In genomic region chr5:85780730-85781454, GRCm38 (mm10) we compare ENCODE assay signal across 10 mouse cellular contexts.
DNase-seq lines count a peak whose midpoint lies in the region; ATAC-seq and TF ChIP-seq lines count a peak whose summit lies in the region.
"Had no signal": no experiment of that assay in that cellular context is flagged by ENCODE, and none has a peak within 500 bp of the region (broad histone marks: within the 10 kb centered on the region; RNA-seq: fewer than 3 reads in every experiment).

No protein-coding gene starts in this region.

- TF ChIP-seq CTCF in kidney, adult 2 months (conservative IDR thresholded peaks at IDR 0.05; ENCODE audit: insufficient read depth, insufficient read length, low read depth, low read length) = no peak
- no peak for TF ChIP-seq CTCF in brain, embryonic 14.5 days (IDR thresholded peaks at IDR 0.05; ENCODE audit: borderline replicate concordance, extremely low read depth, insufficient read depth, insufficient read length)

- ATAC-seq in kidney, embryonic 14.5 days (ENCODE audit: low FRiP score, low TSS enrichment) = peak; percentile 78; the same call in 1 of the 2 replicates
- ATAC-seq in hindbrain, embryonic 11.5 days (ENCODE audit: low FRiP score) = peak; percentile 95
- peak; percentile 84 for ATAC-seq in midbrain, embryonic 13.5 days

- no peak for DNase-seq in kidney, adult 2 months
- DNase-seq in brain, embryonic 14.5 days (ENCODE audit: low read depth) = peak; percentile 74
- peak; percentile 53 for DNase-seq in hindbrain, embryonic 11.5 days (ENCODE audit: low spot score)
- no peak for DNase-seq in thymus, adult 18-20 months
- DNase-seq in gastrocnemius, postnatal 10 days = no peak
- DNase-seq in left cerebral cortex, adult 8-10 months (ENCODE audit: low spot score in 2 of 2) = no peak
- DNase-seq: gastrocnemius, adult 2 months had no signal

- H3K27me3 ChIP-seq in kidney, embryonic 14.5 days (ENCODE audit: control insufficient read depth, insufficient read depth, low read length) = no peaks in the 10 kb centered on the region
- no peaks in the 10 kb centered on the region for H3K27me3 ChIP-seq in kidney, adult 2 months (replicated peaks; ENCODE audit: control insufficient read depth, insufficient read depth, low read length)
- H3K27me3 ChIP-seq in hindbrain, embryonic 11.5 days (ENCODE audit: control insufficient read depth, insufficient read depth, low read length) = no peaks in the 10 kb centered on the region
- H3K27me3 ChIP-seq in midbrain, embryonic 13.5 days = no peaks in the 10 kb centered on the region
- H3K27me3 ChIP-seq: embryonic facial prominence, embryonic 13.5 days had no signal

- H3K36me3 ChIP-seq in kidney, embryonic 14.5 days (ENCODE audit: control insufficient read depth, insufficient read depth, low read length) = no peaks in the 10 kb centered on the region
- no peaks in the 10 kb centered on the region for H3K36me3 ChIP-seq in kidney, adult 2 months (ENCODE audit: control insufficient read depth, insufficient read depth, low read length)
- H3K36me3 ChIP-seq in hindbrain, embryonic 11.5 days (ENCODE audit: control insufficient read depth, insufficient read depth, low read length) = no peaks in the 10 kb centered on the region
- no peaks in the 10 kb centered on the region for H3K36me3 ChIP-seq in midbrain, embryonic 13.5 days
- H3K36me3 ChIP-seq: embryonic facial prominence, embryonic 13.5 days had no signal

- no peak overlapping the region for H3K4me2 ChIP-seq in kidney, embryonic 14.5 days (replicated peaks; ENCODE audit: low read depth, low read length)
- H3K4me2 ChIP-seq in hindbrain, embryonic 11.5 days (replicated peaks; ENCODE audit: low read depth, low read length) = no peak overlapping the region
- no peak overlapping the region for H3K4me2 ChIP-seq in midbrain, embryonic 13.5 days (replicated peaks)
- H3K4me2 ChIP-seq: embryonic facial prominence, embryonic 13.5 days had no signal

- H3K4me1 ChIP-seq in kidney, embryonic 14.5 days (ENCODE audit: control insufficient read depth, insufficient read depth, low read length) = no peaks in the 10 kb centered on the region
- no peaks in the 10 kb centered on the region for H3K4me1 ChIP-seq in kidney, adult 2 months (ENCODE audit: control insufficient read depth, insufficient read depth, low read length)
- H3K4me1 ChIP-seq in hindbrain, embryonic 11.5 days (replicated peaks; ENCODE audit: control insufficient read depth, insufficient read depth, low read length) = no peaks in the 10 kb centered on the region
- H3K4me1 ChIP-seq in midbrain, embryonic 13.5 days (replicated peaks) = peaks cover 17% of the 10 kb centered on the region
- H3K4me1 ChIP-seq: embryonic facial prominence, embryonic 13.5 days had no signal

- no peak overlapping the region for H3K9ac ChIP-seq in kidney, embryonic 14.5 days (ENCODE audit: low read depth, low read length)
- H3K9ac ChIP-seq in hindbrain, embryonic 11.5 days (ENCODE audit: low read depth, low read length) = no peak overlapping the region
- no peak overlapping the region for H3K9ac ChIP-seq in midbrain, embryonic 13.5 days (replicated peaks)
- H3K9ac ChIP-seq: embryonic facial prominence, embryonic 13.5 days had no signal

- no peak overlapping the region for H3K4me3 ChIP-seq in kidney, embryonic 14.5 days (ENCODE audit: low read length)
- H3K4me3 ChIP-seq in kidney, adult 2 months (ENCODE audit: insufficient read depth, low read depth, low read length) = no peak overlapping the region
- H3K4me3 ChIP-seq in hindbrain, embryonic 11.5 days (ENCODE audit: low read depth, low read length) = no peak overlapping the region
- no peak overlapping the region for H3K4me3 ChIP-seq in midbrain, embryonic 13.5 days (replicated peaks)
- H3K4me3 ChIP-seq: embryonic facial prominence, embryonic 13.5 days; gastrocnemius, adult 2 months had no signal

- no peak for TF ChIP-seq POLR2A in kidney, adult 2 months (IDR thresholded peaks at IDR 0.05; ENCODE audit: low read depth, low read length)
- TF ChIP-seq POLR2A in brain, embryonic 14.5 days (IDR thresholded peaks at IDR 0.05; ENCODE audit: borderline replicate concordance, extremely low read depth, insufficient read depth, insufficient read length, poor library complexity, severe bottlenecking) = no peak

- WGBS in kidney, embryonic 14.5 days = 27% methylated on average over 8 of the region's 8 CpGs
- 31% methylated on average over 8 of the region's 8 CpGs for WGBS in kidney, adult 2 months
- WGBS in hindbrain, embryonic 11.5 days = 29% methylated on average over 8 of the region's 8 CpGs
- WGBS in midbrain, embryonic 13.5 days = 43% methylated on average over 8 of the region's 8 CpGs

- H3K27ac ChIP-seq in kidney, embryonic 14.5 days (ENCODE audit: low read depth, low read length) = no peak overlapping the region
- H3K27ac ChIP-seq in kidney, adult 2 months (ENCODE audit: insufficient read depth, low read depth, low read length) = no peak overlapping the region
- H3K27ac ChIP-seq in hindbrain, embryonic 11.5 days (ENCODE audit: low read depth, low read length) = no peak overlapping the region; the same call in 1 of the 2 replicates
- peak overlapping the region; percentile 25; the same call in 1 of the 2 replicates for H3K27ac ChIP-seq in midbrain, embryonic 13.5 days
- H3K27ac ChIP-seq: embryonic facial prominence, embryonic 13.5 days; gastrocnemius, adult 2 months had no signal

- H3K9me3 ChIP-seq in kidney, embryonic 14.5 days (ENCODE audit: control insufficient read depth, low read length) = no peaks in the 10 kb centered on the region
- H3K9me3 ChIP-seq in hindbrain, embryonic 11.5 days (ENCODE audit: control insufficient read depth, low read length) = no peaks in the 10 kb centered on the region
- H3K9me3 ChIP-seq in midbrain, embryonic 13.5 days = no peaks in the 10 kb centered on the region
- H3K9me3 ChIP-seq: embryonic facial prominence, embryonic 13.5 days had no signal

Comparison
In these comparisons a context has a peak if more than half of its experiments do, and no peak if none do; other contexts are left out.
1. DNase-seq: peak in brain, embryonic 14.5 days (single experiment) and hindbrain, embryonic 11.5 days (single experiment); none in kidney, adult 2 months (single experiment), thymus, adult 18-20 months (0 of 2), gastrocnemius, postnatal 10 days (single experiment) and left cerebral cortex, adult 8-10 months (0 of 2).
2. Peak in every context shown above with its lines, with median percentiles within 50 percentile points of each other: ATAC-seq.